Mouse (Mus musculus) midbrain, embryonic 11.5 days (tissue): Measurements from ENCODE around the gene Fam89b. TPM values are rescaled to one million over a fixed set of nuclear protein-coding genes. Genes with fewer than 3 reads are reported as not detected.

Experiments used
- ATAC-seq: fragments of 200-750 bp; cut with Nextera tagmentation; 2 replicates; pipeline ENCODE4 v1.8.0; 2017; ENCODE audit warnings: moderate TSS enrichment, moderate library complexity; ENCODE audit not compliant: low FRiP score
- DNase-seq: peaks from one replicate; pipeline ENCODE4 v3.0.0; 2015; ENCODE audit warnings: low spot score; ENCODE audit errors: missing footprints
- H3K27ac ChIP-seq: fragments of 300-500 bp; sonication (generic); 2 replicates; pipeline ENCODE4 v1.5.1; 2014; ENCODE audit warnings: low read depth, low read length
- H3K27me3 ChIP-seq: fragments of 300-500 bp; sonication (generic); 2 replicates; pipeline ENCODE4 v1.6.1; 2014; ENCODE audit warnings: mild to moderate bottlenecking, low read length, moderate library complexity, mixed read lengths; ENCODE audit not compliant: control insufficient read depth, insufficient read depth
- H3K36me3 ChIP-seq: fragments of 300-500 bp; sonication (generic); 2 replicates; pipeline ENCODE4 v1.6.1; 2014; ENCODE audit warnings: mild to moderate bottlenecking, low read length, moderate library complexity, mixed read lengths; ENCODE audit not compliant: control insufficient read depth, insufficient read depth
- H3K4me1 ChIP-seq: fragments of 300-500 bp; sonication (generic); 2 replicates; pipeline ENCODE4 v1.6.1; 2014; ENCODE audit warnings: low read length; ENCODE audit not compliant: control insufficient read depth, insufficient read depth
- H3K4me2 ChIP-seq: fragments of 300-500 bp; sonication (generic); 2 replicates; pipeline ENCODE4 v1.6.1; 2014; ENCODE audit warnings: mild to moderate bottlenecking, moderate library complexity
- H3K4me3 ChIP-seq: fragments of 300-500 bp; sonication (generic); 2 replicates; pipeline ENCODE4 v1.5.1; 2014; ENCODE audit warnings: low read depth, low read length
- H3K9ac ChIP-seq: fragments of 300-500 bp; sonication (generic); 2 replicates; pipeline ENCODE4 v1.6.1; 2014; ENCODE audit warnings: low read length
- H3K9me3 ChIP-seq: fragments of 300-500 bp; sonication (generic); 2 replicates; pipeline ENCODE4 v1.6.1; 2016; ENCODE audit warnings: low read length; ENCODE audit not compliant: control insufficient read depth
- WGBS: fragments of 180-500 bp; shearing (Covaris S2); extraction: QIAGEN DNeasy Blood & Tissue Kit; methylation state at CpG from one replicate; pipeline ENCODE4 v1.1.7; 2014; 5-methylcytosine and 5-hydroxymethylcytosine counted together
- polyA plus RNA-seq: library from polyadenylated mRNA; unstranded; fragments of >200 nt; fragmentation: Nextera tagmentation; extraction: Ambion mirVana; gene quantifications from 2 replicates; pipeline ENCODE4 v1.2.1, GENCODE M21; 2014

The Fam89b gene
- polyA plus RNA-seq, 1 experiment from 2014 or later, result 158 TPM

DNA sequence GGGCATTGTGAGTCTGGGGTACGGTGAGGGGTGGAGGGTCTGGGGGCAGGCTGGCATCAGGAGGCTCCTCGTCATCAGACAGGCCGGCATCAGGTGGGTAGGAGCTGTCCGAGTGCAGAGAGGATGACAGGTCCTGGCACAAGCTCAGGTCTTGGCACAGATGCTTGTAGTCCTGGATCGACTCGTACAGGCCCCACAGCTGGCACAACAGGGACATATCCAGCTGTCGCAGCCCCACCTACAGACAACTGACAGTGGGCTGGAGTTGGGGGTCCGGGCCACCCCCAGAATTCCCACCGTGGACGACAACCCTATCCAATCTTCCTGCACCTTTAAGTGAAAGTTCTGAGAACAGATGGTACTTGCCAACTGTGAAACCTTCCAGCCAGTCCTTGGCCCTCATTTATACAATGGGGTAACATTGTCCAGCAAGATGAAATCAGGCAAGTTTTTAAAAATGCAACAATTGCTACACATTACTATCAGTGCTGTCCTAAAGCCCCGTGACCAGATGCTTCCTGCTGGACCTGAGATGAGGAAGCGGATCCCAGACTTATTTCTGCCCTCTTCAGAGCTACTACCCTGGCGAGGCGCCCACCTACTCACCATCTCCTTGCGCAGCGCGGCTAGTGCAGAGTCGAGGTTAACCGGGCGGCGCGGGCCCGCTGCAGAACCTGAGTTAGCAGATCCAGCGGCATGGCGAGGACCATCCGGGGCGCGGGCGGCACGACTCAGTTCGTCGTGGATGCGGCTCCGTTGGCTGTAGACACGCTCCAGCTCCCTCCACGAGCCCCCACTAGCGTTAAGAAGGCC is 616 bp downstream of the Fam89b start:
- peak overlapping the region; percentile 67 for H3K4me2 ChIP-seq
- DNase-seq, result peak; percentile 89
- H3K36me3 ChIP-seq, result no peaks in the 10 kb centered on the region
- peak; percentile 51 for ATAC-seq
- H3K27ac ChIP-seq, result peak overlapping the region; percentile 92
- H3K4me1 ChIP-seq, result peaks cover 40% of the 10 kb centered on the region
- WGBS, result 11% methylated on average over 37 of the region's 37 CpGs
- peak overlapping the region; percentile 95 for H3K4me3 ChIP-seq
- H3K9ac ChIP-seq, result peak overlapping the region; percentile 99
- H3K9me3 ChIP-seq, result no peaks in the 10 kb centered on the region
- no peaks in the 10 kb centered on the region for H3K27me3 ChIP-seq

DNA sequence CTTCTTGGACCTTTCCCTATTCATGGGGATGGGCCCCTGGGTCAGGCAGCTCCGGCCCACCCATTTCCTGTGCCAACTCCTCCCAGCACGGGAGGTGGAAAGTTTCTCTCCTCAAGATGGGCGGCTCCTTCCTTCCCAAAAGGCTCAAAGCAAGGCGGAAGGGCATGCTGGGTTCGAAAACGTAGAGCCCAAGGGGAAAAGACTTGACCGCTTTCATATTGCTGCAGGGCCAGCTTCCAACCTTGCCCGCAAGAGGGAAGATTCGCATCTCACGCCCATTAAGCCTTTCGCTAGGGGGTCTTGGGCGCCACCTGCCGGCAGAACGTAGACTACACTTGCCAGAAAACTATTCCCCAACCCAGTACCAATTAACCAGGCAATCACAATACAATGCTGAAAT is 1.8 kb downstream of the Fam89b start:
- H3K27me3 ChIP-seq, result no peaks in the 10 kb centered on the region
- WGBS, result 9% methylated on average over 14 of the region's 14 CpGs
- no peak overlapping the region for H3K27ac ChIP-seq
- no peaks in the 10 kb centered on the region for H3K9me3 ChIP-seq
- peak overlapping the region; percentile 99 for H3K9ac ChIP-seq
- peak overlapping the region; percentile 67 for H3K4me2 ChIP-seq
- no peak for ATAC-seq
- no peaks in the 10 kb centered on the region for H3K36me3 ChIP-seq
- peak; percentile 99 for DNase-seq
- peaks cover 40% of the 10 kb centered on the region for H3K4me1 ChIP-seq
- H3K4me3 ChIP-seq, result peak overlapping the region; percentile 95

DNA sequence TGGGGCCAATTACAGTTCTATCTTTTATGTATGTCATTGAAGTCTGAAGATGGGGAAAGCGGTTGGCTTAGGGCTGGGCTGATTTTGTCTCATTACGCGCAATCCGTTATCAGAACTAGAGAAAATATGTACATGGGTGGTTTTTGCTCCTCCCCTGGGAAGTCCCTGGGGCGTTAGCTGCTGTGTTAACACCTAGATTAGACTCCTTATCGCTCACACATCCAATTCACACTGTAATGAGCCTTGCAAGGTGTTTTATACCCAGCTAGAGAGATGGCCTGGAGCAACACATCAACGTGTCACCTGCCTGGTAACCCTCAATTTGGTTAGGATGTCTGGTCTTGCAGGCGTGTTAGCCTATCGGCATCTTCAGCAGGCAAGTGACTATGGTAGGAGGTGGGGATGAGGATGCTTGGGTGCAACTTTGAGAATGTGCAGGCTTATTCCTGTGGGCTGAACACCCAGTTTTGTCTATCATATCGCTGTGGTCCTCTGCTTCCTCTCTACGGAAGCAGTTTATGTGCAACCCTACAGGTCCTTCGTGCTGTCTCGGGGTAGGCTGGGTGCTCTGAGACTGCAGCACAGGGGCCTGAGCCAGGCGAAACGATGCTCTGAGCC is 2.4 kb downstream of the Fam89b start:
- no peaks in the 10 kb centered on the region for H3K9me3 ChIP-seq
- ATAC-seq (no peak), DNase-seq (no peak)
- WGBS, result 79% methylated on average over 15 of the region's 15 CpGs
- peaks cover 40% of the 10 kb centered on the region for H3K4me1 ChIP-seq
- H3K4me2 ChIP-seq, result peak overlapping the region; percentile 67
- no peaks in the 10 kb centered on the region for H3K27me3 ChIP-seq
- H3K9ac ChIP-seq, result peak overlapping the region; percentile 34; the same call in 1 of the 2 replicates
- no peak overlapping the region for H3K27ac ChIP-seq
- H3K4me3 ChIP-seq, result peak overlapping the region; percentile 95
- 0 out of 2 replicates have a peak, but pooled peaks cover 2% of the 10 kb centered on the region for H3K36me3 ChIP-seq

DNA sequence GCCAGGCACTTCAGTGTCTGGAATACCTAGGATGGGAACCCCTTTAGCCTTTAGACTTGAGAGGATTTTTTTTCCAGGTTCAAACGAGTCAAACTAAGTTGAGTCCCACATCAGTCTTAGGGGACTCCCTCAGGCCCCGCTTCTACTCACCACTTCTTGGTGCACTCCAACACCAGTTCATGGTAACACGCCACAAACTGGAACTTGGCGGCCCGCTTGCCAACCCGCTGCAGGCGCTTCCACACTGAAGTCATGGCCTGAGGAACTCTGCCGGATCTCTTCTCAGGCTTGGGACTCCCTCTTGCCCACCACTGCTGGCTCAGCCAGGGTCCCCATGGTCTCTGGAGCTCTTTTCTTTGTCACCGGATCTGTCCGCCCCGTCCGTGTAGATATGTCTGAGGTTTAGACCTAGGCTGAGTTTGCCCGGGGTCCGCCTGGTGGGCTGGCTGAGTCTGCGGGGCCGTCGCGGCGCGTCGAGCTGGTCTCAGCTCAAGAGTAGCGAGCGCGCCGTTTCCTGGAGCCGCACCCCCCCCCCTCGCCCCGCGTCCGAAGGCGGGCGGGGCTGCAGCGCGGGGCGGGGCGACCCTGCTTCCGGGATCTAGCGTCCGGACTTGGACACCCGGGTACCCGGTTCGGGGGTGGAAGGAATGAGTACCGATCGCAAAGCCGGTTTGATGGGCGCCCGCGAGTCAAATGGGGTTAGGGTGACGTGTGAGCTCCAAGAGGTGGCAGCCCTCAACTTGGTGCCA is 3.5 kb downstream of the Fam89b start, which contains the start of gene Ehbp1l1:
Ehbp1l1 (minus strand) TSS at position 551 of the 749 bp plus-strand sequence.
- H3K27me3 ChIP-seq, result no peaks in the 10 kb centered on the region
- DNase-seq, result peak; percentile 91
- H3K9me3 ChIP-seq, result no peaks in the 10 kb centered on the region
- H3K36me3 ChIP-seq, result peaks cover 9% of the 10 kb centered on the region
- 12% methylated on average over 48 of the region's 49 CpGs for WGBS
- no peak for ATAC-seq
- peaks cover 34% of the 10 kb centered on the region for H3K4me1 ChIP-seq
- H3K4me2 ChIP-seq, result peak within 1 kb of the TSS; percentile 40
- H3K27ac ChIP-seq, result no peak within 1 kb of the TSS
- H3K9ac ChIP-seq, result peak within 1 kb of the TSS; percentile 44
- H3K4me3 ChIP-seq, result peak within 1 kb of the TSS; percentile 26

DNA sequence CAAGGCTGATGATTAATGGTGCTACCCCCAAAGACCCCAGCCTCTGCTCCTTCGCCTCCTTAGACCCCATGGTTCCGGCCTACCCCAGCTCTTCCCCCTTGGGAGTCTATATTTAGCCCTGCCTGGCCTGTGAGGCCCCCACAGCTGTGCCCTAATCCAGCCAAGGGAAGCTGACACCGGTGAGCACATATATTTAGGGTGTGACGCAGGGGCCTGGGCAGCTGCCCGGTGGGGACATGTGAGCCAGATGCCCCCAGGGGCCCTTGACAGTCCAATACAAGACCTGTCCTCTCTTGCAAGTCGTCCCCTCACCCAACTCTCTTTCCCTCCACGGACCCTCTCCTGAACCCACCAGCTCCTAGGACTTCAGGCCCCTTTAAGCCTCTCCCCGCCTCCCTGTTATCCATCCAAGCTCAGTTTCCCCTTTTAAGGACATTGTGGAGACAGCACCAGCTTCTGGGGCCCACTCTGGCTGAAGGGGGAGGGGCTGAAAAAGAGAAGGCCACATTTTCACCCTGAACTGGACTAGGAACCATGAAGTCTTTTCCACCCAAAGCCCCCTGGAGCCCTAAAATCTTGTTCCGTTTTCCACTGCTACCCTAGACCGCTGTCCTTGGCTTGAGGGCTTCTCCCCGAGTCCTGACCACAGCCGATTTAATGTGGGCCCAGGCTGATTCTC is 4.3 kb downstream of the Fam89b start:
- Histone ChIP-seq H3K27me3 (no peaks in the 10 kb centered on the region), H3K4me3 (peak overlapping the region; percentile 11; the same call in 1 of the 2 replicates), H3K27ac (no peak overlapping the region), H3K9ac (no peak overlapping the region), H3K36me3 (peaks cover 16% of the 10 kb centered on the region), H3K9me3 (no peaks in the 10 kb centered on the region), H3K4me2 (peak overlapping the region; percentile 40), H3K4me1 (peaks cover 26% of the 10 kb centered on the region)
- ATAC-seq (no peak), DNase-seq (no peak)
- 82% methylated on average over 12 of the region's 12 CpGs for WGBS

DNA sequence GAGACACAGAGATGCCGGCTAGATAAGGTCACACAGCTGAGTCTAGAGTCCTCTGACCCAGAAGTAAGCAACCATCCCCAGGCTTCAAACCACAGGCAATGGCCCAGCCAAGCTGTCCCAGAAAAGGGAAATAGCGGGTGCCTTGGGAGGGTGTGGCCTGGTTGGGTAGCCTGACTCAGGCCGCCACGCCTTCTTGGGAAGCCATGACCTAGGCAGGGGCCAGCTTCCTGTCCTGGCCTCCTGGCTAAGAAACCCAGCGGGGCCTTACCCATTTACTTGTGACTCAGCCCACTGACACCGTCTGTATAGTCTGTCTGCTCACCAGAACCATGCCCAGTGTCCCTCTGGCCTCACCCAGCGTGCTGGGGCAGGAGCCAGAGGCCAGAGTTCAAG is 4.9 kb downstream of the Fam89b start:
- H3K9me3 ChIP-seq, result no peaks in the 10 kb centered on the region
- ATAC-seq (no peak), DNase-seq (no peak)
- H3K27me3 ChIP-seq, result no peaks in the 10 kb centered on the region
- H3K4me3 ChIP-seq, result no peak overlapping the region; the same call in 1 of the 2 replicates
- H3K27ac ChIP-seq, result no peak overlapping the region
- peaks cover 22% of the 10 kb centered on the region for H3K4me1 ChIP-seq
- WGBS, result 77% methylated on average over 7 of the region's 7 CpGs
- no peak overlapping the region for H3K9ac ChIP-seq
- H3K36me3 ChIP-seq, result peaks cover 23% of the 10 kb centered on the region
- H3K4me2 ChIP-seq, result no peak overlapping the region

DNA sequence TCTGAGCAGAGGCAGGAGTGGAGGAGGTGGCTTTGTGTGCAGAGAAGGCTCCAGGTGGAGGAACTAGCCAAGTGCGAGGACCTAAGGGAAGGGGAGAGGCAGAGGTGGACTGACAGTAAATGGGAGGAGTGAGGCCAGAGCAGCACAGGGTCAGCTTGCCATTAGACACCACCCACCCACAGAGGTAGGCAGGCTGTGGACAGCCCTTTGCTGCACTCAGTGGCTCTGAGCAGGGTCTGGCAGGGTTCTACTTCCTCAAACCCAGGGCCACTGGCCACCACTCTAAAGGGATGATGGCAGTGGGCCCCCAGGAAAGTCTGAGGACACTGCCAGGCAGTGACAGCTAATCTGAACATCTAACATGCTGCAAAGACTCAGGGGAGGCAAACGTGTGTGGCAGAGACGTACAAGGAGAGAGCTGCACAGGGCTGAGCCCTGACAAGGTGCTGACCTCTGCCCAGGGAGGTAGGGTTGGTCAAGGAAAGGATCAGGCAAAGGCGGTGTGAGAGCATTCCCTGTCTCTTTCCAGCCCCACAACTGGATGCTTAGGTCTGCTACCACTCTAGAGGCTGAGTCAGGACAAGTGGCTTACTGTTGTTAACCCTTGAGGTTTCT is 5.4 kb downstream of the Fam89b start:
- H3K27ac ChIP-seq, result no peak overlapping the region
- no peak overlapping the region; the same call in 1 of the 2 replicates for H3K9ac ChIP-seq
- no peak overlapping the region for H3K4me2 ChIP-seq

DNA sequence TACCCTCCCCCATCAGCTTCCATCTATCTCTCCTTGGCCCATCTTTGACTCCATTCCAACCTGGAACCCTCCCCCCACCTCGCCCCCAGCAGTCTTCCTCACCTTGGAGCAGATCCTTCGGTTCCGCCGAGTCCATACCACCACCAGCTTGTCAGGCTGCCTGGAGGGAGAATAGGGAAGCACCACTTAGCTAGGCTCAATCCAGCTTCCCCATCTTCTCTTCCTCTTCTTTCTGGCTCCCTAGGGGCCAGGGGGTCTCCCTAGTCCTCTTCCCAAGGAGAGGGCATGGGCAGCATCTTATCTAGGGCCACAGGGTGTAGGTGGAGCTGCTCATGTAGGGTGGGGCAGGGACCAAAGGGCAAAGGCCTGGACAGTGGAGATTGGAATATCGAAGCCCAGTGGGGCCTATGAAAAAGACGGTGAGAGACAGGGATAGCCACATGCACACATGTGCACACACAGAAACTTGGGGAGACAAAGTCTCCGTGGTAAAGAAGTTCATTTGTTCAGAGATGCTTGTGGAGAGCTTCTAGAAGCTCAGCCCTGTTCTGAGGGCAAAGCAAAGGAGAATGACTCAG is 6.5 kb downstream of the Fam89b start:
- DNase-seq (no peak), ATAC-seq (no peak)
- 88% methylated on average over 7 of the region's 7 CpGs for WGBS
- Histone ChIP-seq H3K4me3 (no peak overlapping the region), H3K36me3 (peaks cover 24% of the 10 kb centered on the region), H3K4me2 (no peak overlapping the region), H3K27ac (no peak overlapping the region), H3K9ac (no peak overlapping the region), H3K4me1 (peaks cover 15% of the 10 kb centered on the region), H3K27me3 (no peaks in the 10 kb centered on the region), H3K9me3 (no peaks in the 10 kb centered on the region)

More for the DNA sequence above, 5.4 kb downstream of the Fam89b start:
- Histone ChIP-seq H3K4me1 (peaks cover 22% of the 10 kb centered on the region), H3K4me3 (no peak overlapping the region), H3K36me3 (peaks cover 24% of the 10 kb centered on the region), H3K9me3 (no peaks in the 10 kb centered on the region), H3K27me3 (no peaks in the 10 kb centered on the region)
- DNase-seq (no peak), ATAC-seq (no peak)
- 64% methylated on average over 4 of the region's 4 CpGs for WGBS
